In genomic region chr19:7557328-7557822, GRCm38 (mm10) we compare ENCODE assay signal across 7 mouse cellular contexts. TPM values are rescaled to one million over a fixed set of nuclear protein-coding genes. Genes with fewer than 3 reads are reported as not detected.
A peak's percentile ranks its signal among the peaks of the same experiment; 100 is the strongest.
DNase-seq lines count a peak whose midpoint lies in the region; ATAC-seq and TF ChIP-seq lines count a peak whose summit lies in the region.

Gene Pla2g16, plus strand, starts transcription at chr19:7557459.

- intact Hi-C loops in left cerebral cortex, postnatal 4 days (cut with DNase I): no loop called here

- 1% methylated on average over 27 of the region's 27 CpGs for WGBS in midbrain, embryonic 10.5 days

- no peaks in the 10 kb centered on the region for H3K36me3 ChIP-seq in midbrain, embryonic 10.5 days

- peak within 1 kb of the TSS; percentile 49; the same call in 1 of the 2 replicates for H3K27ac ChIP-seq in cortical plate, adult 2 months (ENCODE audit: insufficient read depth, low read length)
- H3K27ac ChIP-seq in midbrain, embryonic 10.5 days (replicated peaks): peak within 1 kb of the TSS; percentile 71

- TF ChIP-seq CTCF in cortical plate, adult 2 months (IDR thresholded peaks at IDR 0.05; ENCODE audit: extremely low read depth, insufficient read depth, low read length): no peak

- TF ChIP-seq POLR2A in cortical plate, adult 2 months (IDR thresholded peaks at IDR 0.05; ENCODE audit: extremely low read depth, insufficient read depth, low read length): 0 out of 2 replicates have a peak, but pooled peaks have one; percentile 36

- ATAC-seq in activated CD4-positive, CD25-positive, alpha-beta regulatory T cell, adult 4 months: peak; percentile 79
- ATAC-seq in inflammation-experienced regulatory T-cells, adult 6 months: peak; percentile 84

- H3K4me3 ChIP-seq in cortical plate, adult 2 months (ENCODE audit: insufficient read depth, low read length): peak within 1 kb of the TSS; percentile 37
- H3K4me3 ChIP-seq in midbrain, embryonic 10.5 days: peak within 1 kb of the TSS; percentile 64

- H3K4me1 ChIP-seq in cortical plate, adult 2 months (ENCODE audit: control insufficient read depth, insufficient read depth, low read length): no peaks in the 10 kb centered on the region
- peaks cover 14% of the 10 kb centered on the region for H3K4me1 ChIP-seq in midbrain, embryonic 10.5 days

- H3K9me3 ChIP-seq in midbrain, embryonic 10.5 days (replicated peaks): no peaks in the 10 kb centered on the region

- H3K27me3 ChIP-seq in midbrain, embryonic 10.5 days (ENCODE audit: low read depth, poor library complexity, severe bottlenecking): peaks cover 33% of the 10 kb centered on the region

- peak; percentile 76 for DNase-seq in gastrocnemius, postnatal 25 days
- DNase-seq in left cerebral cortex, postnatal 4 days: peak; percentile 59
- peak; percentile 63 for DNase-seq in midbrain, embryonic 10.5 days (ENCODE audit: low spot score)
- peak; percentile 74 for DNase-seq in spleen, adult 12 weeks (ENCODE audit: low spot score)

RNA-seq across cellular contexts. Expression of gene Pla2g16, which starts in this region (rescaled TPM):
- polyA plus RNA-seq in activated CD4-positive, CD25-positive, alpha-beta regulatory T cell, adult 4 months (2017; shearing (Covaris generic)): 10 to 100 TPM; 84.0 to 95.7 TPM
- polyA plus RNA-seq in cortical plate, adult 2 months (2012; rRNA removed): 37.3 and 45.4 TPM in 2 replicates
- 100 to 1,000 TPM in 1 of 2 experiments, 10 to 100 TPM in 1; 97.5 to 101 TPM for total RNA-seq in gastrocnemius, postnatal 25 days (2021)
- polyA plus RNA-seq in inflammation-experienced regulatory T-cells, adult 6 months (2017; shearing (Covaris generic)): 10 to 100 TPM; 69.4 to 97.5 (median 81.1) TPM
- total RNA-seq in left cerebral cortex, postnatal 4 days (2021): 1 to 10 TPM; 5.5 to 5.6 TPM
- polyA plus RNA-seq in midbrain, embryonic 10.5 days (2016; fragmentation: Nextera tagmentation; extraction: Ambion mirVana): 3.3 and 4.2 TPM in 2 replicates

Comparison
In these comparisons a context has a peak if more than half of its experiments do, and no peak if none do; other contexts are left out.
1. Peak in every context shown above with its lines: DNase-seq, ATAC-seq, H3K4me3 ChIP-seq and H3K27ac ChIP-seq.
2. RNA of gene Pla2g16 (total RNA-seq): 97.5 to 101 TPM in gastrocnemius, postnatal 25 days; 5.5 to 5.6 TPM in left cerebral cortex, postnatal 4 days; every median in the first group is over 10 times any median in the second.